Mouse (Mus musculus): ENCODE data around the gene Rpl13a. TPM values are rescaled to one million over a fixed set of nuclear protein-coding genes. Genes with fewer than 3 reads are reported as not detected.
"Not testable (repeated sequence)": the region's sequence is repeated elsewhere in the genome, so short reads cannot be mapped to it uniquely, and the experiment has no call there.

The Rpl13a gene
- total RNA-seq, 2 experiments from 2014 or later = 573 to 686 TPM

GRCm38 (mm10) chr7:45098541-45099240 lies 29.9 kb downstream of the Rpl13a start:
- intact Hi-C loops (cut with DNase I) = no loop called here
- peak in 1 of 2 experiments; percentile 45 for DNase-seq

GRCm38 (mm10) chr7:45097479-45097878 lies 31.1 kb downstream of the Rpl13a start:
- DNase-seq = no peak
- intact Hi-C loops (cut with DNase I) = no loop called here

GRCm38 (mm10) chr7:45095965-45096364 lies 32.6 kb downstream of the Rpl13a start:
- intact Hi-C loops (cut with DNase I) = not testable (repeated sequence)

GRCm38 (mm10) chr7:45095367-45095766 lies 33.2 kb downstream of the Rpl13a start:
- intact Hi-C loops (cut with DNase I) = no loop called here
- no peak for DNase-seq

More at GRCm38 (mm10) chr7:45095965-45096364, 32.6 kb downstream of the Rpl13a start:
- not testable (repeated sequence) for DNase-seq

- intact Hi-C loops (cut with DNase I) = no loop called here
- no peak for DNase-seq
These were observed 34.4 kb downstream of the Rpl13a start for GRCm38 (mm10) chr7:45094121-45094520.

- intact Hi-C loops (cut with DNase I) = no loop called here
These were observed 35.0 kb downstream of the Rpl13a start for GRCm38 (mm10) chr7:45093516-45093905.

GRCm38 (mm10) chr7:45092828-45093515 lies 35.6 kb downstream of the Rpl13a start:
- DNase-seq = no peak
- intact Hi-C loops (cut with DNase I) = no loop called here

More at GRCm38 (mm10) chr7:45093516-45093905, 35.0 kb downstream of the Rpl13a start:
- no peak for DNase-seq

GRCm38 (mm10) chr7:45092048-45092447 lies 36.5 kb downstream of the Rpl13a start, which contains the start of gene Rcn3:
Rcn3 (minus strand) TSS chr7:45092221.
- intact Hi-C loops (cut with DNase I) = no loop called here

GRCm38 (mm10) chr7:45091001-45091990 lies 37.3 kb downstream of the Rpl13a start:
- intact Hi-C loops (cut with DNase I) = no loop called here
- peak; percentile 34 to 53 for DNase-seq

More at GRCm38 (mm10) chr7:45092048-45092447, 36.5 kb downstream of the Rpl13a start, which contains the start of gene Rcn3:
- DNase-seq = peak; percentile 85 to 89

- DNase-seq = no peak
- intact Hi-C loops (cut with DNase I) = no loop called here
These were observed 38.1 kb downstream of the Rpl13a start for GRCm38 (mm10) chr7:45090251-45090977.

GRCm38 (mm10) chr7:45088597-45088996 lies 40.0 kb downstream of the Rpl13a start:
- no peak for DNase-seq
- intact Hi-C loops (cut with DNase I) = no loop called here

- intact Hi-C loops (cut with DNase I) = no loop called here
- no peak for DNase-seq
These were observed 42.5 kb downstream of the Rpl13a start for GRCm38 (mm10) chr7:45086084-45086483.

GRCm38 (mm10) chr7:45083300-45083890 lies 45.2 kb downstream of the Rpl13a start:
- no peak for DNase-seq
- intact Hi-C loops (cut with DNase I) = loop anchor here (2.0 to 5.0 kb wide), 3 partner anchors 19 to 219 kb away; partner anchors contain the start of genes Fcgrt and Rps11

- intact Hi-C loops (cut with DNase I) = loop anchor here (2.0 to 5.0 kb wide), 3 partner anchors 20 to 220 kb away; partner anchors contain the start of genes Fcgrt and Rps11
- peak; percentile 65 to 67 for DNase-seq
These were observed 45.9 kb downstream of the Rpl13a start for GRCm38 (mm10) chr7:45082401-45083299.

GRCm38 (mm10) chr7:45081016-45081415 lies 47.5 kb downstream of the Rpl13a start:
- no peak for DNase-seq
- intact Hi-C loops (cut with DNase I) = loop anchor here (5.0 kb wide), 2 partner anchors 41 to 221 kb away; partner anchors contain the start of gene Rps11

GRCm38 (mm10) chr7:45079856-45080255 lies 48.7 kb downstream of the Rpl13a start:
- intact Hi-C loops (cut with DNase I) = loop anchor here (1.0 to 5.0 kb wide), 4 partner anchors 42 to 222 kb away; partner anchors contain the start of genes Flt3l, Gm45713 and Rps11
- DNase-seq = peak; percentile 92 to 95

GRCm38 (mm10) chr7:45078513-45078912 lies 50.0 kb downstream of the Rpl13a start:
- peak; percentile 82 to 87 for DNase-seq
- intact Hi-C loops (cut with DNase I) = loop anchor here (2.0 kb wide), 1 partner anchor 120 kb away; no protein-coding TSS in a partner anchor

- DNase-seq = no peak
- intact Hi-C loops (cut with DNase I) = loop anchor here (2.0 kb wide), 1 partner anchor 121 kb away; no protein-coding TSS in a partner anchor
These were observed 50.7 kb downstream of the Rpl13a start for GRCm38 (mm10) chr7:45077829-45078228.
